Mouse (Mus musculus) limb, embryonic 13.5 days (tissue): ENCODE results near the gene Cstf3. TPM values are rescaled to one million over a fixed set of nuclear protein-coding genes. Genes with fewer than 3 reads are reported as not detected.
"Not testable (repeated sequence)": the region's sequence is repeated elsewhere in the genome, so short reads cannot be mapped to it uniquely, and the experiment has no call there.

Experiments
- ATAC-seq: fragments of 200-750 bp; cut with Nextera tagmentation; 2 replicates; pipeline ENCODE4 v1.8.0; 2017; ENCODE audit warnings: low read depth, moderate number of reproducible peaks, moderate TSS enrichment; ENCODE audit not compliant: low FRiP score
- H3K27ac ChIP-seq: fragments of 300-500 bp; sonication (generic); 2 replicates; pipeline ENCODE4 v1.5.1; 2015; ENCODE audit warnings: inconsistent platforms, mild to moderate bottlenecking, moderate library complexity
- H3K27me3 ChIP-seq: fragments of 300-500 bp; sonication (generic); 2 replicates; pipeline ENCODE4 v1.6.1; 2015; ENCODE audit warnings: mild to moderate bottlenecking, inconsistent platforms
- H3K36me3 ChIP-seq: fragments of 300-500 bp; sonication (generic); 2 replicates; pipeline ENCODE4 v1.6.1; 2015; ENCODE audit warnings: inconsistent platforms, mild to moderate bottlenecking, moderate library complexity
- H3K4me1 ChIP-seq: fragments of 300-500 bp; sonication (generic); 2 replicates; pipeline ENCODE4 v1.6.1; 2015; ENCODE audit warnings: inconsistent platforms
- H3K4me2 ChIP-seq: fragments of 300-500 bp; sonication (generic); replicated peaks from 2 replicates; pipeline ENCODE4 v1.6.1; 2015; ENCODE audit warnings: inconsistent platforms, mild to moderate bottlenecking, moderate library complexity
- H3K4me3 ChIP-seq: fragments of 300-500 bp; sonication (generic); 2 replicates; pipeline ENCODE4 v1.5.1; 2015; ENCODE audit warnings: moderate library complexity, mild to moderate bottlenecking, inconsistent platforms
- H3K9ac ChIP-seq: fragments of 300-500 bp; sonication (generic); 2 replicates; pipeline ENCODE4 v1.6.1; 2015; ENCODE audit warnings: mild to moderate bottlenecking, inconsistent platforms
- H3K9me3 ChIP-seq: fragments of 300-500 bp; sonication (generic); 2 replicates; pipeline ENCODE4 v1.6.1; 2016; ENCODE audit warnings: inconsistent platforms
- WGBS: fragments of 180-500 bp; shearing (Covaris S2); methylation state at CpG from one replicate; pipeline ENCODE4 v1.1.7; 2015; 5-methylcytosine and 5-hydroxymethylcytosine counted together
- polyA plus RNA-seq: library from polyadenylated mRNA; unstranded; fragments of >200 nt; fragmentation: Nextera tagmentation; extraction: Ambion mirVana; gene quantifications from 2 replicates; pipeline ENCODE4 v1.2.1, GENCODE M21; 2015

The Cstf3 gene
- polyA plus RNA-seq, result 85.8 and 92.3 TPM in 2 replicates

GRCm38 (mm10) chr2:104590068-104590828, at the start of gene Cstf3:
Gene Cstf3, plus strand, starts transcription at chr2:104590523.
- Histone ChIP-seq H3K4me2 (peak within 1 kb of the TSS; percentile 78), H3K36me3 (peaks cover 2% of the 10 kb centered on the region; the same call in 1 of the 2 replicates), H3K27ac (peak within 1 kb of the TSS; percentile 77), H3K9me3 (no peaks in the 10 kb centered on the region), H3K27me3 (no peaks in the 10 kb centered on the region), H3K4me1 (peaks cover 27% of the 10 kb centered on the region), H3K4me3 (peak within 1 kb of the TSS; percentile 90), H3K9ac (peak within 1 kb of the TSS; percentile 93)
- under 1% methylated on average over 59 of the region's 59 CpGs for WGBS
- ATAC-seq, result peak; percentile 100

GRCm38 (mm10) chr2:104556711-104557110, 33.6 kb upstream of the Cstf3 start:
- not testable (repeated sequence) for ATAC-seq, H3K4me2 ChIP-seq
- 89% methylated on average over 22 of the region's 22 CpGs for WGBS

DNA sequence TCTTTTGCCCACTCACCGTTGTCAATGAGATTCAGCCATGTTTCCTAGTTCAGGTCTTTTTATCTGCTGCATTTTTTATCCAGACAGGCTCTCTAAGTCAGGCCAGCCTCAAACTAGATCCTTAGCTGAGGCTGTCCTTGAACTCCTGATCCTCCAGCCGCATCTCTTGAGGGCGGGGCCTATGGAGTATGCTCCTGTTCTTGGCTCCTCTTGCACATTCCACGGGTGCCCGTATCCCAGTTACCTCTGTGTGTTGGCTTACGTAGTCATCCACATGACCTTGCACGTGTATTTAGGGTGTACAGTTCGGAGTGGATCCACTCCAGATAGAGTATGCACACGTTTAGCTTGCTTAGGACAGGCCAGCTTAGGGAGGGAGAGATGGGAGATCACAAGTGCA, 32.6 kb upstream of the Cstf3 start:
- Histone ChIP-seq H3K4me1 (no peaks in the 10 kb centered on the region), H3K27me3 (no peaks in the 10 kb centered on the region), H3K9ac (no peak overlapping the region), H3K4me3 (no peak overlapping the region), H3K9me3 (peaks cover 3% of the 10 kb centered on the region; the same call in 1 of the 2 replicates), H3K27ac (no peak overlapping the region), H3K36me3 (no peaks in the 10 kb centered on the region), H3K4me2 (no peak overlapping the region)
- 93% methylated on average over 9 of the region's 9 CpGs for WGBS
- no peak for ATAC-seq

More at GRCm38 (mm10) chr2:104556711-104557110, 33.6 kb upstream of the Cstf3 start:
- not testable (repeated sequence) for H3K9ac ChIP-seq, H3K27me3 ChIP-seq, H3K36me3 ChIP-seq, H3K4me1 ChIP-seq, H3K27ac ChIP-seq, H3K9me3 ChIP-seq, H3K4me3 ChIP-seq

DNA sequence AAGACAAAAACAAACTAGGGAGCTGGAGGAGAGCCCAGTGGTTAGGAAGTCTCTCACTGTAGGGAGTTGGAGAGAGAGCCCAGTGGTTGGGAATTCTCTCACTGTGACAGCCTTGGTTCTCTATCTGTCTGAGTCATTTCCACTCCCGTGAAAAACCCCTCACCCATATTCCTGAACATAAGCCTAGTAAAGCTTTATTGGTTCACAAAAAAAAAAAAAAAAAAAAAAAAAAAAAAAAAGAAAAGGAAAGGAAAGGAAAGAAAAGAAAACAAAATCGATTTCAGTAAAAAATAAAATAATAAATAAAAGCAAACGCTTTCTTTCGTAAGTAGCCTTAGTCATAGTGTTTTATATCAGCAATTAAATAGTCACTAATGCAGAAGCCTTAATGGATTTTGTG, 32.0 kb upstream of the Cstf3 start:
- Histone ChIP-seq H3K4me2 (no peak overlapping the region), H3K36me3 (no peaks in the 10 kb centered on the region), H3K27me3 (no peaks in the 10 kb centered on the region), H3K27ac (no peak overlapping the region), H3K4me3 (no peak overlapping the region), H3K4me1 (no peaks in the 10 kb centered on the region), H3K9ac (no peak overlapping the region), H3K9me3 (peaks cover 3% of the 10 kb centered on the region; the same call in 1 of the 2 replicates)
- 72% methylated on average over 4 of the region's 4 CpGs for WGBS
- ATAC-seq, result no peak

- Histone ChIP-seq H3K36me3 (no peaks in the 10 kb centered on the region), H3K27me3 (no peaks in the 10 kb centered on the region), H3K27ac (no peak overlapping the region), H3K4me1 (no peaks in the 10 kb centered on the region), H3K4me2 (no peak overlapping the region), H3K4me3 (no peak overlapping the region), H3K9me3 (peaks cover 3% of the 10 kb centered on the region; the same call in 1 of the 2 replicates), H3K9ac (no peak overlapping the region)
- ATAC-seq, result no peak
- WGBS, result 65% methylated on average over 6 of the region's 6 CpGs
These were observed 31.4 kb upstream of the Cstf3 start for GRCm38 (mm10) chr2:104558938-104559337.

- ATAC-seq, result no peak
- no peaks in the 10 kb centered on the region for H3K4me1 ChIP-seq
- H3K27me3 ChIP-seq, result no peaks in the 10 kb centered on the region
- no peak overlapping the region for H3K4me3 ChIP-seq
- no peak overlapping the region for H3K9ac ChIP-seq
- WGBS, result 83% methylated on average over 4 of the region's 4 CpGs
- H3K9me3 ChIP-seq, result peaks cover under 1% of the 10 kb centered on the region; the same call in 1 of the 2 replicates
- no peak overlapping the region for H3K27ac ChIP-seq
- H3K36me3 ChIP-seq, result no peaks in the 10 kb centered on the region
- H3K4me2 ChIP-seq, result no peak overlapping the region
These were observed 30.5 kb upstream of the Cstf3 start for GRCm38 (mm10) chr2:104559591-104560380.

GRCm38 (mm10) chr2:104561386-104561785, 28.9 kb upstream of the Cstf3 start:
- Histone ChIP-seq H3K36me3 (no peaks in the 10 kb centered on the region), H3K4me1 (no peaks in the 10 kb centered on the region), H3K27ac (no peak overlapping the region), H3K27me3 (no peaks in the 10 kb centered on the region), H3K9ac (no peak overlapping the region), H3K9me3 (no peaks in the 10 kb centered on the region), H3K4me3 (no peak overlapping the region), H3K4me2 (no peak overlapping the region)
- ATAC-seq, result no peak
- WGBS, result 91% methylated on average over 6 of the region's 6 CpGs

GRCm38 (mm10) chr2:104561986-104562532, 28.3 kb upstream of the Cstf3 start:
- no peak for ATAC-seq
- WGBS, result 81% methylated on average over 4 of the region's 4 CpGs

GRCm38 (mm10) chr2:104572066-104572465, 18.3 kb upstream of the Cstf3 start:
- H3K36me3 ChIP-seq, result no peaks in the 10 kb centered on the region
- 0 out of 2 replicates have a peak overlapping the region, but pooled peaks have one; percentile 6 for H3K27ac ChIP-seq
- 74% methylated on average over 6 of the region's 6 CpGs for WGBS
- no peak overlapping the region for H3K9ac ChIP-seq
- H3K4me2 ChIP-seq, result no peak overlapping the region
- no peak for ATAC-seq
- no peaks in the 10 kb centered on the region for H3K9me3 ChIP-seq
- no peaks in the 10 kb centered on the region for H3K27me3 ChIP-seq
- H3K4me3 ChIP-seq, result no peak overlapping the region
- H3K4me1 ChIP-seq, result no peaks in the 10 kb centered on the region

More at GRCm38 (mm10) chr2:104561986-104562532, 28.3 kb upstream of the Cstf3 start:
- Histone ChIP-seq H3K9ac (no peak overlapping the region), H3K36me3 (no peaks in the 10 kb centered on the region), H3K9me3 (no peaks in the 10 kb centered on the region), H3K4me2 (no peak overlapping the region), H3K4me1 (no peaks in the 10 kb centered on the region), H3K27me3 (no peaks in the 10 kb centered on the region), H3K4me3 (no peak overlapping the region), H3K27ac (no peak overlapping the region)

DNA sequence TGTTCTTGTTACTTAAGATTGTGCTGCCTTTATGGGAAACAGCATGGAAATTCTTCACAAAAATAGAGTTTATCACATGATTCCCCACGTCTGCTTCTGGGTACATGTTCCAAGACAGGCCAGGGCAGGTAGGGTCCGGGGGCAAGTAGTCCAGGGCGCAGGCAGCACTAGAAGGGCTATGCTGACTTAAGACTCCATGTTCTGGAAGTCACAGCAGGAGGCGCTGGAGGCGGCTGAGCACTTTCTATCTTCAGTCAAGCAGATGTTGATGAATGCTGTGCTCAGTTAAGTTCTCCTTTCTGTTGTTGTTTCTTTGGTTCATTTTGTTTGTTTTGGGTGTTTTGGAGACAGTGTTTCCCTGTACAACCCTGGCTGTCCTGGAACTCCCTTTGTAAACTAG, 14.1 kb upstream of the Cstf3 start:
- no peak overlapping the region for H3K4me3 ChIP-seq
- no peak overlapping the region for H3K9ac ChIP-seq
- H3K27me3 ChIP-seq, result no peaks in the 10 kb centered on the region
- H3K4me1 ChIP-seq, result no peaks in the 10 kb centered on the region
- H3K4me2 ChIP-seq, result no peak overlapping the region
- H3K27ac ChIP-seq, result no peak overlapping the region
- H3K9me3 ChIP-seq, result no peaks in the 10 kb centered on the region
- 78% methylated on average over 5 of the region's 5 CpGs for WGBS
- no peaks in the 10 kb centered on the region for H3K36me3 ChIP-seq
- ATAC-seq, result no peak

- no peak overlapping the region for H3K9ac ChIP-seq
- no peak overlapping the region for H3K27ac ChIP-seq
- no peaks in the 10 kb centered on the region for H3K9me3 ChIP-seq
- no peaks in the 10 kb centered on the region for H3K4me1 ChIP-seq
- H3K36me3 ChIP-seq, result no peaks in the 10 kb centered on the region
- WGBS, result 62% methylated on average over 5 of the region's 5 CpGs
- no peaks in the 10 kb centered on the region for H3K27me3 ChIP-seq
- H3K4me2 ChIP-seq, result no peak overlapping the region
- H3K4me3 ChIP-seq, result no peak overlapping the region
- no peak for ATAC-seq
These were observed 12.3 kb upstream of the Cstf3 start for GRCm38 (mm10) chr2:104578021-104578420.
